Mouse (Mus musculus): ENCODE data around the gene Cd247.
A peak's percentile ranks its signal among the peaks of the same experiment; 100 is the strongest.

The Cd247 gene

GRCm38 (mm10) chr1:165833910-165834632 is 45.6 kb downstream of the Cd247 start:
- Histone ChIP-seq H3K27me3 (ENCODE audit: insufficient read depth, low read length) (peaks cover 34% of the 10 kb centered on the region), H3K4me3 (replicated peaks; ENCODE audit: low read length) (no peak overlapping the region), H3K36me3 (ENCODE audit: insufficient read depth, low read length) (no peaks in the 10 kb centered on the region), H3K4me1 (replicated peaks; ENCODE audit: low read depth, low read length) (peaks cover 8% of the 10 kb centered on the region), H3K9me3 (ENCODE audit: low read length) (no peaks in the 10 kb centered on the region)
- no peak for TF ChIP-seq POU5F1 (IDR thresholded peaks at IDR 0.05; ENCODE audit: borderline replicate concordance, low read length)

GRCm38 (mm10) chr1:165834633-165834975 is 46.1 kb downstream of the Cd247 start:
- peaks cover 37% of the 10 kb centered on the region for H3K27me3 ChIP-seq (ENCODE audit: insufficient read depth, low read length)
- TF ChIP-seq POU5F1 (IDR thresholded peaks at IDR 0.05; ENCODE audit: borderline replicate concordance, low read length): no peak
- H3K36me3 ChIP-seq (ENCODE audit: insufficient read depth, low read length): no peaks in the 10 kb centered on the region
- no peak overlapping the region for H3K4me3 ChIP-seq (replicated peaks; ENCODE audit: low read length)
- H3K4me1 ChIP-seq (replicated peaks; ENCODE audit: low read depth, low read length): peaks cover 8% of the 10 kb centered on the region
- H3K9me3 ChIP-seq (ENCODE audit: low read length): no peaks in the 10 kb centered on the region

- H3K4me1 ChIP-seq (replicated peaks; ENCODE audit: low read depth, low read length): peaks cover 17% of the 10 kb centered on the region
- no peak for TF ChIP-seq POU5F1 (IDR thresholded peaks at IDR 0.05; ENCODE audit: borderline replicate concordance, low read length)
- no peak for TF ChIP-seq NANOG (IDR thresholded peaks at IDR 0.05; ENCODE audit: borderline replicate concordance, low read length)
- TF ChIP-seq CTCF (conservative IDR thresholded peaks at IDR 0.05; ENCODE audit: low read length): no peak
- H3K27me3 ChIP-seq (ENCODE audit: insufficient read depth, low read length): peaks cover 55% of the 10 kb centered on the region
- H3K36me3 ChIP-seq (ENCODE audit: insufficient read depth, low read length): no peaks in the 10 kb centered on the region
- no peak overlapping the region for H3K4me3 ChIP-seq (replicated peaks; ENCODE audit: low read length)
- no peaks in the 10 kb centered on the region for H3K9me3 ChIP-seq (ENCODE audit: low read length)
Measured at GRCm38 (mm10) chr1:165836461-165836860, 48.0 kb downstream of the Cd247 start.

- H3K4me3 ChIP-seq (replicated peaks; ENCODE audit: low read length): no peak overlapping the region
- H3K27me3 ChIP-seq (ENCODE audit: insufficient read depth, low read length): peaks cover 64% of the 10 kb centered on the region
- H3K4me1 ChIP-seq (replicated peaks; ENCODE audit: low read depth, low read length): peaks cover 17% of the 10 kb centered on the region
- H3K9me3 ChIP-seq (ENCODE audit: low read length): no peaks in the 10 kb centered on the region
- H3K36me3 ChIP-seq (ENCODE audit: insufficient read depth, low read length): no peaks in the 10 kb centered on the region
- TF ChIP-seq POU5F1 (IDR thresholded peaks at IDR 0.05; ENCODE audit: borderline replicate concordance, low read length) (no peak), NANOG (IDR thresholded peaks at IDR 0.05; ENCODE audit: borderline replicate concordance, low read length) (no peak), CTCF (conservative IDR thresholded peaks at IDR 0.05; ENCODE audit: low read length) (no peak)
Measured at GRCm38 (mm10) chr1:165837546-165837945, 49.1 kb downstream of the Cd247 start.

GRCm38 (mm10) chr1:165839201-165839600 is 50.7 kb downstream of the Cd247 start:
- H3K4me3 ChIP-seq (replicated peaks; ENCODE audit: low read length): no peak overlapping the region
- H3K27me3 ChIP-seq (ENCODE audit: insufficient read depth, low read length): peaks cover 74% of the 10 kb centered on the region
- H3K36me3 ChIP-seq (ENCODE audit: insufficient read depth, low read length): no peaks in the 10 kb centered on the region
- peaks cover 9% of the 10 kb centered on the region for H3K9me3 ChIP-seq (ENCODE audit: low read length)
- TF ChIP-seq CTCF (conservative IDR thresholded peaks at IDR 0.05; ENCODE audit: low read length) (no peak), NANOG (IDR thresholded peaks at IDR 0.05; ENCODE audit: borderline replicate concordance, low read length) (no peak), POU5F1 (IDR thresholded peaks at IDR 0.05; ENCODE audit: borderline replicate concordance, low read length) (no peak)
- peaks cover 15% of the 10 kb centered on the region for H3K4me1 ChIP-seq (replicated peaks; ENCODE audit: low read depth, low read length)

- TF ChIP-seq CTCF (conservative IDR thresholded peaks at IDR 0.05; ENCODE audit: low read length) (no peak), POU5F1 (IDR thresholded peaks at IDR 0.05; ENCODE audit: borderline replicate concordance, low read length) (0 out of 2 replicates have a peak, but pooled peaks have one; percentile 10)
- Histone ChIP-seq H3K27me3 (ENCODE audit: insufficient read depth, low read length) (peaks cover 88% of the 10 kb centered on the region), H3K36me3 (ENCODE audit: insufficient read depth, low read length) (no peaks in the 10 kb centered on the region), H3K9me3 (ENCODE audit: low read length) (peaks cover 9% of the 10 kb centered on the region), H3K4me1 (replicated peaks; ENCODE audit: low read depth, low read length) (peaks cover 24% of the 10 kb centered on the region), H3K4me3 (replicated peaks; ENCODE audit: low read length) (peak overlapping the region; percentile 70)
Measured at GRCm38 (mm10) chr1:165840548-165841230, 52.2 kb downstream of the Cd247 start.

- TF ChIP-seq POU5F1 (IDR thresholded peaks at IDR 0.05; ENCODE audit: borderline replicate concordance, low read length) (no peak), NANOG (IDR thresholded peaks at IDR 0.05; ENCODE audit: borderline replicate concordance, low read length) (no peak), CTCF (conservative IDR thresholded peaks at IDR 0.05; ENCODE audit: low read length) (no peak)
- Histone ChIP-seq H3K4me3 (replicated peaks; ENCODE audit: low read length) (no peak overlapping the region), H3K9me3 (ENCODE audit: low read length) (peaks cover 9% of the 10 kb centered on the region), H3K27me3 (ENCODE audit: insufficient read depth, low read length) (peaks cover 87% of the 10 kb centered on the region), H3K4me1 (replicated peaks; ENCODE audit: low read depth, low read length) (peaks cover 28% of the 10 kb centered on the region), H3K36me3 (ENCODE audit: insufficient read depth, low read length) (no peaks in the 10 kb centered on the region)
Measured at GRCm38 (mm10) chr1:165842170-165842569, 53.7 kb downstream of the Cd247 start.

GRCm38 (mm10) chr1:165843586-165843985 is 55.1 kb downstream of the Cd247 start:
- H3K36me3 ChIP-seq (ENCODE audit: insufficient read depth, low read length): no peaks in the 10 kb centered on the region
- H3K4me3 ChIP-seq (replicated peaks; ENCODE audit: low read length): no peak overlapping the region
- TF ChIP-seq CTCF (conservative IDR thresholded peaks at IDR 0.05; ENCODE audit: low read length) (no peak), NANOG (IDR thresholded peaks at IDR 0.05; ENCODE audit: borderline replicate concordance, low read length) (no peak), POU5F1 (IDR thresholded peaks at IDR 0.05; ENCODE audit: borderline replicate concordance, low read length) (no peak)
- peaks cover 28% of the 10 kb centered on the region for H3K4me1 ChIP-seq (replicated peaks; ENCODE audit: low read depth, low read length)
- peaks cover 9% of the 10 kb centered on the region for H3K9me3 ChIP-seq (ENCODE audit: low read length)
- peaks cover 86% of the 10 kb centered on the region for H3K27me3 ChIP-seq (ENCODE audit: insufficient read depth, low read length)
